Mouse (Mus musculus) liver, embryonic 14.5 days (tissue): ENCODE results near the gene Tmprss15.

Experiments used
- CTCF ChIP-seq: IDR thresholded peaks from 2 replicates; pipeline ENCODE4 v1.5.1; 2016; ENCODE audit warnings: antibody characterized with exemption, low read depth, control low read depth
- EP300 ChIP-seq: IDR thresholded peaks from 2 replicates; pipeline ENCODE4 v1.6.1; 2016; ENCODE audit warnings: antibody characterized with exemption, low read depth

- no peak for TF ChIP-seq EP300
- TF ChIP-seq CTCF, result no peak
Measured at GRCm38 (mm10) chr16:78934298-78934697, 156.6 kb downstream of the Tmprss15 start.
